ENCODE assay signal across 12 mouse cellular contexts in the genomic region with DNA sequence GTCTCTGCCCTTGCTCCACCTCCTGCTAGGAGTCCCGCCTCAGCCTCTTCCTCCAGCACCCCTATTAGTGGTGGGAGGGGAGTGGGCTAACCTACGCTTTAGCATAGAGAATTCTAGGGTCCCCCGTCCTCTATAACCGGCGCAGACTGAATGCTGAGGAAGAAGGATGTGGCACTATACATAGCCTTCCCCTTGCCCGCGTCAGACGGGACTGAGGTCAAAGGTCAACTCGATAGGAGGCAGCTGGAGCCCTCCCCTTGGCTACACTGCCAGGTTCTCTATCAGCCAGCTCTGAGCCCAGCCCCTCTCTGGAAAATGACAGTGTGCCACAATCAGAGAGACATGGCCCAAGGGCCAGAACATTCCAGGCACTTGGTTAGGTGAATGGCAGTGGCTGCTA. TPM values are rescaled to one million over a fixed set of nuclear protein-coding genes. Genes with fewer than 3 reads are reported as not detected.
DNase-seq lines count a peak whose midpoint lies in the region; ATAC-seq and TF ChIP-seq lines count a peak whose summit lies in the region.
"Had no signal": no experiment of that assay in that cellular context is flagged by ENCODE, and none has a peak within 500 bp of the region (broad histone marks: within the 10 kb centered on the region; RNA-seq: fewer than 3 reads in every experiment).

Gene Igsf23 (minus strand): TSS at position 168 of the 400 bp plus-strand sequence.

- H3K4me1 ChIP-seq in heart, embryonic 13.5 days = peaks cover 8% of the 10 kb centered on the region
- no peaks in the 10 kb centered on the region for H3K4me1 ChIP-seq in midbrain, postnatal 0 days (ENCODE audit: insufficient read depth, low read length)
- no peaks in the 10 kb centered on the region for H3K4me1 ChIP-seq in midbrain, embryonic 15.5 days
- peaks cover 15% of the 10 kb centered on the region; the same call in 1 of the 2 replicates for H3K4me1 ChIP-seq in intestine, embryonic 15.5 days (replicated peaks)
- H3K4me1 ChIP-seq: forebrain, embryonic 12.5 days had no signal

- no peak within 1 kb of the TSS for H3K4me3 ChIP-seq in heart, embryonic 13.5 days
- H3K4me3 ChIP-seq in midbrain, postnatal 0 days (ENCODE audit: low read depth, low read length) = no peak within 1 kb of the TSS
- H3K4me3 ChIP-seq in midbrain, embryonic 15.5 days = no peak within 1 kb of the TSS
- H3K4me3 ChIP-seq in intestine, embryonic 15.5 days (replicated peaks) = no peak within 1 kb of the TSS
- H3K4me3 ChIP-seq: forebrain, embryonic 12.5 days had no signal

- peak within 1 kb of the TSS; percentile 31 for H3K4me2 ChIP-seq in heart, embryonic 13.5 days
- no peak within 1 kb of the TSS for H3K4me2 ChIP-seq in midbrain, postnatal 0 days (ENCODE audit: low read depth, low read length, poor library complexity, severe bottlenecking)
- no peak within 1 kb of the TSS for H3K4me2 ChIP-seq in midbrain, embryonic 15.5 days
- peak within 1 kb of the TSS; percentile 30; the same call in 1 of the 2 replicates for H3K4me2 ChIP-seq in intestine, embryonic 15.5 days (replicated peaks)
- H3K4me2 ChIP-seq: forebrain, embryonic 12.5 days had no signal

- TF ChIP-seq CTCF in midbrain, postnatal 0 days (IDR thresholded peaks at IDR 0.05) = no peak

- H3K27ac ChIP-seq in heart, embryonic 13.5 days (replicated peaks) = no peak within 1 kb of the TSS
- H3K27ac ChIP-seq in midbrain, postnatal 0 days (ENCODE audit: low read depth, low read length) = no peak within 1 kb of the TSS
- H3K27ac ChIP-seq in midbrain, embryonic 15.5 days = no peak within 1 kb of the TSS
- no peak within 1 kb of the TSS for H3K27ac ChIP-seq in intestine, embryonic 15.5 days
- H3K27ac ChIP-seq: forebrain, embryonic 12.5 days had no signal

- H3K9me3 ChIP-seq in heart, embryonic 13.5 days = no peaks in the 10 kb centered on the region
- no peaks in the 10 kb centered on the region for H3K9me3 ChIP-seq in midbrain, postnatal 0 days (ENCODE audit: low read length)
- no peaks in the 10 kb centered on the region for H3K9me3 ChIP-seq in midbrain, embryonic 15.5 days
- H3K9me3 ChIP-seq in intestine, embryonic 15.5 days = no peaks in the 10 kb centered on the region
- H3K9me3 ChIP-seq: forebrain, embryonic 12.5 days had no signal

- no peak within 1 kb of the TSS for H3K9ac ChIP-seq in heart, embryonic 13.5 days
- H3K9ac ChIP-seq in midbrain, postnatal 0 days (replicated peaks; ENCODE audit: low read length, poor library complexity, severe bottlenecking) = no peak within 1 kb of the TSS
- H3K9ac ChIP-seq in midbrain, embryonic 15.5 days = no peak within 1 kb of the TSS
- no peak within 1 kb of the TSS for H3K9ac ChIP-seq in intestine, embryonic 15.5 days
- H3K9ac ChIP-seq: forebrain, embryonic 12.5 days had no signal

- peaks cover 4% of the 10 kb centered on the region; the same call in 1 of the 2 replicates for H3K27me3 ChIP-seq in heart, embryonic 13.5 days (replicated peaks)
- H3K27me3 ChIP-seq in midbrain, postnatal 0 days (ENCODE audit: insufficient read depth, low read length) = no peaks in the 10 kb centered on the region
- no peaks in the 10 kb centered on the region for H3K27me3 ChIP-seq in midbrain, embryonic 15.5 days (replicated peaks)
- H3K27me3 ChIP-seq in intestine, embryonic 15.5 days (replicated peaks) = no peaks in the 10 kb centered on the region
- H3K27me3 ChIP-seq: forebrain, embryonic 12.5 days had no signal

- ATAC-seq in heart, embryonic 13.5 days (ENCODE audit: extremely low read depth, insufficient number of reproducible peaks, low FRiP score, low TSS enrichment) = no peak
- ATAC-seq in midbrain, postnatal 0 days (ENCODE audit: low FRiP score) = peak; percentile 10; the same call in 1 of the 2 replicates
- ATAC-seq in midbrain, embryonic 15.5 days (replicated peaks) = no peak; the same call in 1 of the 2 replicates
- ATAC-seq in intestine, embryonic 15.5 days = peak; percentile 69

- WGBS in heart, embryonic 13.5 days = 27% methylated on average over 9 of the region's 9 CpGs
- WGBS in midbrain, postnatal 0 days = 57% methylated on average over 9 of the region's 9 CpGs
- WGBS in midbrain, embryonic 15.5 days = 68% methylated on average over 9 of the region's 9 CpGs
- WGBS in intestine, embryonic 15.5 days = 35% methylated on average over 9 of the region's 9 CpGs

- DNase-seq in heart, adult 18-20 months = no peak
- DNase-seq in midbrain, postnatal 0 days (ENCODE audit: low spot score) = no peak
- peak; percentile 58 for DNase-seq in thymus, postnatal 14 days
- DNase-seq in cerebellum, postnatal 36 days = no peak
- no peak for DNase-seq in urinary bladder, adult 2 months (ENCODE audit: low spot score)
- DNase-seq: lung, postnatal 10 days had no signal

- no peaks in the 10 kb centered on the region for H3K36me3 ChIP-seq in heart, embryonic 13.5 days
- no peaks in the 10 kb centered on the region for H3K36me3 ChIP-seq in midbrain, postnatal 0 days (ENCODE audit: insufficient read depth, low read length)
- no peaks in the 10 kb centered on the region for H3K36me3 ChIP-seq in midbrain, embryonic 15.5 days (replicated peaks)
- no peaks in the 10 kb centered on the region for H3K36me3 ChIP-seq in intestine, embryonic 15.5 days
- H3K36me3 ChIP-seq: forebrain, embryonic 12.5 days had no signal

RNA-seq across cellular contexts. Expression of gene Igsf23, which starts in this region (rescaled TPM):
- 1.2 and 1.6 TPM in 2 replicates for polyA plus RNA-seq in heart, embryonic 13.5 days (2015; fragmentation: Nextera tagmentation; extraction: Ambion mirVana)
- 1 to 10 TPM; 1.1 to 2.2 TPM for total RNA-seq in heart, adult 18-20 months (2021)
- not detected in 2 replicates for total RNA-seq in midbrain, postnatal 0 days (2014; rRNA removed)
- polyA plus RNA-seq in midbrain, postnatal 0 days (2015; fragmentation: Nextera tagmentation; extraction: Ambion mirVana) = not detected in 2 replicates
- not detected in 2 replicates for polyA plus RNA-seq in midbrain, embryonic 15.5 days (2015; fragmentation: Nextera tagmentation; extraction: Ambion mirVana)
- 7.5 and 8.0 TPM in 2 replicates for polyA plus RNA-seq in intestine, embryonic 15.5 days (2015; fragmentation: Nextera tagmentation; extraction: Ambion mirVana)
- polyA plus RNA-seq in urinary bladder, adult 2 months (2012; rRNA removed) = 0.10 and 0.19 TPM in 2 replicates
- total RNA-seq: gastrocnemius, postnatal 4 days; left cerebral cortex, postnatal 14 days had no signal
- polyA plus RNA-seq: forebrain, embryonic 12.5 days had no signal

Comparison
In these comparisons a context has a peak if more than half of its experiments do, and no peak if none do; other contexts are left out.
1. Peak in ATAC-seq in midbrain, postnatal 0 days; RNA of the gene not detected or under 1 TPM.
2. H3K4me2 ChIP-seq: peak in heart, embryonic 13.5 days (single experiment) and intestine, embryonic 15.5 days (single experiment); none in midbrain, postnatal 0 days (single experiment) and midbrain, embryonic 15.5 days (single experiment).